Mouse (Mus musculus): ENCODE data around the gene Dnajb11. TPM values are rescaled to one million over a fixed set of nuclear protein-coding genes. Genes with fewer than 3 reads are reported as not detected.

Gene Dnajb11
- 51.6 TPM for polyA plus RNA-seq (2014; fragmentation: Illumina TruSeq; extraction: RNeasy Lipid Tissue Mini Kit (QIAGEN cat#74804); ENCODE audit: low replicate concordance)

DNA sequence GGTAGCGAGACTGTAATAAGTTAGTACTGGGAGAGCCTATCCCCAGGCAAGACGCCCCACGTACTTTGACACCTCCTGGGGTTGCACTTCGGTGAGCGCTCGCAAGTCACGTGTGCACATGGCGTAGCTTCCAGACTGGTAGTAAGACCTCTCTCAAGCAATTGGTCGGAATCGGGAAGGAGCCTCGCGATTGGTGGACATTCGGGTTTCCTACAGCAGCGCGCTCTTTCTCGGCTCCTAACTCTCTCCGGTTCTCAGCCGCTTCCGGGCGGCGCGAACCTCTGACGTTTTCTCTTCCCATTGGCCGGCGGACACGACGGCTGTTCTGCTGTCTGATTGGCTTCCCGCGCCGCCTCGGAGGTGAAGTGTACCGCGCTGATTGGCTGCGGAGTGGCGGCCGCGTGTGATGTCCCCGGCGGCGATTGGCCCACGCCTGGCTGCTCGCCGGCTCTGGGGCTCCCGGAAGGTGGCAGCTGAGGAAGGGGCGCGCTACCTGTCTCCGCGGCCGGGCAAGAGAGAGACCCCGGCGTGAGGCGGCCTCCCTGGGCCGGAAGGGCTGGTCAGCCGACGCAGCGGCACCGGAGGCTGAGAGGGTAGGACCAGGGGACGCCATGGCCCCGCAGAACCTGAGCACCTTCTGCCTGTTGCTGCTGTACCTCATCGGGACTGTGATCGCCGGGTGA is at the start of gene Dnajb11, which contains the start of gene Tbccd1:
TSS of gene Dnajb11 (plus strand) at position 415 of the 683 bp plus-strand sequence.
TSS of gene Tbccd1 (minus strand) at position 239 of the 683 bp plus-strand sequence.

GRCm38 (mm10) chr16:22811477-22811876 is 46.2 kb upstream of the Dnajb11 start, which contains the start of gene Crygs:
Crygs (minus strand) TSS chr16:22811577.

GRCm38 (mm10) chr16:22890683-22891510 is 33.3 kb downstream of the Dnajb11 start, which contains the start of gene Ahsg:
Ahsg (plus strand) TSS chr16:22891277.

GRCm38 (mm10) chr16:22918034-22918433 is 60.4 kb downstream of the Dnajb11 start, which contains the start of gene Fetub:
Fetub (plus strand) TSS chr16:22918334.

Other genes with a start within 250 kb of the Dnajb11 start
- gene Dgkg, start 200.6 kb upstream of the Dnajb11 start, polyA plus RNA-seq (2014; fragmentation: Illumina TruSeq; extraction: RNeasy Lipid Tissue Mini Kit (QIAGEN cat#74804); ENCODE audit: low replicate concordance), result 0.59 TPM
- not detected for gene Crygs, start 46.3 kb upstream of the Dnajb11 start, polyA plus RNA-seq (2014; fragmentation: Illumina TruSeq; extraction: RNeasy Lipid Tissue Mini Kit (QIAGEN cat#74804); ENCODE audit: low replicate concordance)
- 11.0 TPM for gene Tbccd1, start 176 bp upstream of the Dnajb11 start, polyA plus RNA-seq (2014; fragmentation: Illumina TruSeq; extraction: RNeasy Lipid Tissue Mini Kit (QIAGEN cat#74804); ENCODE audit: low replicate concordance)
- not detected for gene Ahsg, start 33.4 kb downstream of the Dnajb11 start, polyA plus RNA-seq (2014; fragmentation: Illumina TruSeq; extraction: RNeasy Lipid Tissue Mini Kit (QIAGEN cat#74804); ENCODE audit: low replicate concordance)
- gene Fetub, start 60.5 kb downstream of the Dnajb11 start, polyA plus RNA-seq (2014; fragmentation: Illumina TruSeq; extraction: RNeasy Lipid Tissue Mini Kit (QIAGEN cat#74804); ENCODE audit: low replicate concordance), result not detected
- gene Hrg, start 93.2 kb downstream of the Dnajb11 start, polyA plus RNA-seq (2014; fragmentation: Illumina TruSeq; extraction: RNeasy Lipid Tissue Mini Kit (QIAGEN cat#74804); ENCODE audit: low replicate concordance), result not detected
- not detected for gene Kng2, start 171.6 kb downstream of the Dnajb11 start, polyA plus RNA-seq (2014; fragmentation: Illumina TruSeq; extraction: RNeasy Lipid Tissue Mini Kit (QIAGEN cat#74804); ENCODE audit: low replicate concordance)
- not detected for gene Kng1, start 200.0 kb downstream of the Dnajb11 start, polyA plus RNA-seq (2014; fragmentation: Illumina TruSeq; extraction: RNeasy Lipid Tissue Mini Kit (QIAGEN cat#74804); ENCODE audit: low replicate concordance)
- 1,412 TPM for gene Eif4a2, start 249.6 kb downstream of the Dnajb11 start, polyA plus RNA-seq (2014; fragmentation: Illumina TruSeq; extraction: RNeasy Lipid Tissue Mini Kit (QIAGEN cat#74804); ENCODE audit: low replicate concordance)

Data from small intestine, adult 10 weeks (tissue).